Mouse (Mus musculus): Measurements from ENCODE around the gene Nav2. TPM values are rescaled to one million over a fixed set of nuclear protein-coding genes. Genes with fewer than 3 reads are reported as not detected.

Gene Nav2
- polyA plus RNA-seq, 1 experiment from 2014 or later: 36.1 TPM

DNA sequence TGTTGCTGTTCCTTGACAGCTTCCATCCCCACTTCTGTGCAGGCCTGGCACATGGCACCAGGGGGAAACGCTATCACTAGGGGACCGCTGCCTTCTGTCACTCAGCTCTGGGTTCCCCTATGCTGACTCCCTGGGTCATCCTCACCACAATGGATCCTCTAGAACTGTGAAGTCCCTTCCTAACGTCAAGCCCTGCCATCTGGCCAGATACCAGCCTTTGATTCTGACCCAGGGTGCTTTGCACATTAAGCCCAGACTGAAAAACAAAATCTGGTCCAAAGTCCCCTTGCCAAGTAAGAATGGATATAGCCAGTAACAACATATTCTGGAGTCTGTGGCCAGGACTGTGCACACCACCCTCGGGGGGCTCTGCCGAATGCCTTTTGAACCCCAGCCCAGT is 178.6 kb downstream of the Nav2 start:
- Histone ChIP-seq H3K27ac (ENCODE audit: low read depth, low read length) (no peak overlapping the region), H3K36me3 (ENCODE audit: control insufficient read depth, insufficient read depth, low read length) (no peaks in the 10 kb centered on the region), H3K9ac (ENCODE audit: low read depth, low read length) (no peak overlapping the region; the same call in 1 of the 2 replicates), H3K4me3 (ENCODE audit: low read depth, low read length) (no peak overlapping the region), H3K4me2 (replicated peaks; ENCODE audit: low read depth, low read length) (no peak overlapping the region), H3K4me1 (replicated peaks; ENCODE audit: control insufficient read depth, insufficient read depth, low read length) (peaks cover 16% of the 10 kb centered on the region), H3K9me3 (ENCODE audit: control insufficient read depth, low read length) (no peaks in the 10 kb centered on the region), H3K27me3 (ENCODE audit: control insufficient read depth, insufficient read depth, low read length) (no peaks in the 10 kb centered on the region)
- DNase-seq (ENCODE audit: low spot score) (no peak), ATAC-seq (ENCODE audit: low FRiP score) (no peak)
- WGBS: 79% methylated on average over 5 of the region's 5 CpGs

DNA sequence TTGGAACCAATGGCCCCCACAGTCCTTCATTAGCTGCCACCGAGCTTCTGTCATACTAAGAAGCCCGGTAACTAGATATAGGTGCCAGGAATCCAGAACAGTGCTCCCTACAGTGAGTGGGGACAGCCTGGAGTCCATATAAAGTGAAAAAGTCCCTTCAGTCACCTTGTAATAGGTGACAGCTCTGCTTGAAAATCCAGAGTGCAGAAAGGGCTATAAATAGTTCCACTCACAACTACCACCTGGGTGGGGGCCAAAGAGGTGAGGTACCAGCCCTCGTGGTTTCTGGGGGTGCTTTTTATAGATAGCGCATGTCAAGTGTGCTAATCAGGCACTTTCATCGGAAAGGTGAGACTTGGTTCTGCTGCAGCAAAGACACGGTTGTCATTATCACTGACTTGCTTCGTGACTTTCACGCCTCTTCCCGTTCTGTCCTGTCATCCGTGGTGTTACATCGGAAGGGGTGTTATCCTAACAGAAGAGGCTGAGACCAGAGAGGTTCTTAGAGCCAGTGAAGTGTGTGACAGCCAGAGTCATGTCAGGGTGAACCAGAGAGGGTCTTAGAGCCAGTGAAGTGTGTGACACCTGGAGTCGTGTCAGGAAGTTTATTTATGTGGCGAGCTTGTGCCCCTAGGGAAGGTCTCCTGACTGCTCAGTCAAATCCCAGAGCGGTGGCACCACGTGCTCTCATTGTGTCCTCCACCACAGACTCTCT is 179.8 kb downstream of the Nav2 start:
- Histone ChIP-seq H3K4me3 (ENCODE audit: low read depth, low read length) (no peak overlapping the region), H3K4me2 (replicated peaks; ENCODE audit: low read depth, low read length) (no peak overlapping the region), H3K27ac (ENCODE audit: low read depth, low read length) (no peak overlapping the region), H3K36me3 (ENCODE audit: control insufficient read depth, insufficient read depth, low read length) (no peaks in the 10 kb centered on the region), H3K4me1 (replicated peaks; ENCODE audit: control insufficient read depth, insufficient read depth, low read length) (peaks cover 12% of the 10 kb centered on the region), H3K9me3 (ENCODE audit: control insufficient read depth, low read length) (no peaks in the 10 kb centered on the region), H3K27me3 (ENCODE audit: control insufficient read depth, insufficient read depth, low read length) (no peaks in the 10 kb centered on the region), H3K9ac (ENCODE audit: low read depth, low read length) (no peak overlapping the region)
- DNase-seq (ENCODE audit: low spot score) (no peak), ATAC-seq (ENCODE audit: low FRiP score) (no peak)
- 76% methylated on average over 15 of the region's 15 CpGs for WGBS

DNA sequence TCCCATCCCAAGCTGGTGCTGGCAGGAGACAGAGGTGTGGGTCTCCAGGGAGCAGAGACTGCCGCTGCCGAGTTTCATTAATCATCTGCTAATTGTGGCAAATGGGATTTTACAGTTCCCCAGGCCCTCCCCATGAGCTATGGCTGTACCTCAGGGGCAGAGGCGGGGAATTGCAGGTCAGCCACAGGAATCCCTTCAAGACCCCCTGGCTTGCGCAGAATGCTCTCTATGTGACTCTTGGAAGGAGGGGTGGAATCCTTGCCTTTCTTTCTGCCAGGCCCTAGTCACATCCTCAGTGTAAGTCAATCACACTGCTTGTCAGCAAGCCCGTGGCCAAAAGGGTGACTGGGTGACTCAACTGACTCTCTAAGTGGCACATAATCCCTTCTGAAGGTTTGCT is 182.9 kb downstream of the Nav2 start:
- no peak overlapping the region for H3K27ac ChIP-seq (ENCODE audit: low read depth, low read length)
- no peak overlapping the region for H3K4me3 ChIP-seq (ENCODE audit: low read depth, low read length)
- no peak overlapping the region for H3K4me2 ChIP-seq (replicated peaks; ENCODE audit: low read depth, low read length)
- no peaks in the 10 kb centered on the region for H3K36me3 ChIP-seq (ENCODE audit: control insufficient read depth, insufficient read depth, low read length)
- WGBS: 45% methylated on average over 5 of the region's 5 CpGs
- no peaks in the 10 kb centered on the region for H3K27me3 ChIP-seq (ENCODE audit: control insufficient read depth, insufficient read depth, low read length)
- ATAC-seq (ENCODE audit: low FRiP score): no peak
- no peak for DNase-seq (ENCODE audit: low spot score)
- H3K4me1 ChIP-seq (replicated peaks; ENCODE audit: control insufficient read depth, insufficient read depth, low read length): peaks cover 4% of the 10 kb centered on the region; the same call in 1 of the 2 replicates
- no peaks in the 10 kb centered on the region for H3K9me3 ChIP-seq (ENCODE audit: control insufficient read depth, low read length)
- no peak overlapping the region for H3K9ac ChIP-seq (ENCODE audit: low read depth, low read length)

- Histone ChIP-seq H3K4me3 (ENCODE audit: low read depth, low read length) (no peak overlapping the region), H3K9me3 (ENCODE audit: control insufficient read depth, low read length) (no peaks in the 10 kb centered on the region), H3K27ac (ENCODE audit: low read depth, low read length) (peak overlapping the region; percentile 39; the same call in 1 of the 2 replicates), H3K4me1 (replicated peaks; ENCODE audit: control insufficient read depth, insufficient read depth, low read length) (peaks cover 4% of the 10 kb centered on the region; the same call in 1 of the 2 replicates), H3K36me3 (ENCODE audit: control insufficient read depth, insufficient read depth, low read length) (no peaks in the 10 kb centered on the region), H3K27me3 (ENCODE audit: control insufficient read depth, insufficient read depth, low read length) (no peaks in the 10 kb centered on the region), H3K4me2 (replicated peaks; ENCODE audit: low read depth, low read length) (no peak overlapping the region), H3K9ac (ENCODE audit: low read depth, low read length) (no peak overlapping the region)
- WGBS: 59% methylated on average over 5 of the region's 5 CpGs
- ATAC-seq (ENCODE audit: low FRiP score): no peak
- DNase-seq (ENCODE audit: low spot score): no peak
Observed at GRCm38 (mm10) chr7:49091921-49092320, 183.4 kb downstream of the Nav2 start.

DNA sequence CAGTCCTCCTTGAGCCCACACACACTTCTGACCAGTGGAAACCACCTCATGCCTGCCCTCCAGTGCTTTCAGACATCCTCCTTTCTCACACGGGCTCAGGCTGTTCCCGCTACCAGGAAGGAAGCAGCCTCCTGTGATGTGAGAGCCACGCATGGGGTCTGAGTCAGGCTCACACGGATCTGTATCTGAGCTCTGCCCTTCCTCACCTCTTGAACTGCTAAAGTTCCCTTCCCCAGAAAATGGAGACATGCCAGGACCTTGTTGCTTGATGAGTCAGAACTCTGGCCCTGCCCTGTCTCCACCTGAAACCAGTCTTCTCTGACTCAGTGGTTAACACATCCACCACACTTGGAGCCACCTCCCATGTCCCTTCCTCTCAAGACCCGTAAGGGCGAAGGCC is 185.1 kb downstream of the Nav2 start:
- Histone ChIP-seq H3K27ac (ENCODE audit: low read depth, low read length) (no peak overlapping the region), H3K27me3 (ENCODE audit: control insufficient read depth, insufficient read depth, low read length) (no peaks in the 10 kb centered on the region), H3K36me3 (ENCODE audit: control insufficient read depth, insufficient read depth, low read length) (no peaks in the 10 kb centered on the region), H3K4me1 (replicated peaks; ENCODE audit: control insufficient read depth, insufficient read depth, low read length) (peaks cover 4% of the 10 kb centered on the region), H3K4me2 (replicated peaks; ENCODE audit: low read depth, low read length) (no peak overlapping the region), H3K9ac (ENCODE audit: low read depth, low read length) (no peak overlapping the region), H3K9me3 (ENCODE audit: control insufficient read depth, low read length) (no peaks in the 10 kb centered on the region), H3K4me3 (ENCODE audit: low read depth, low read length) (no peak overlapping the region)
- ATAC-seq (ENCODE audit: low FRiP score) (no peak), DNase-seq (ENCODE audit: low spot score) (no peak)
- WGBS: 85% methylated on average over 6 of the region's 6 CpGs

- H3K4me3 ChIP-seq (ENCODE audit: low read depth, low read length): no peak overlapping the region
- ATAC-seq (ENCODE audit: low FRiP score): no peak
- peaks cover 4% of the 10 kb centered on the region for H3K4me1 ChIP-seq (replicated peaks; ENCODE audit: control insufficient read depth, insufficient read depth, low read length)
- no peak overlapping the region for H3K4me2 ChIP-seq (replicated peaks; ENCODE audit: low read depth, low read length)
- no peak for DNase-seq (ENCODE audit: low spot score)
- no peaks in the 10 kb centered on the region for H3K9me3 ChIP-seq (ENCODE audit: control insufficient read depth, low read length)
- WGBS: 93% methylated on average over 3 of the region's 3 CpGs
- H3K27me3 ChIP-seq (ENCODE audit: control insufficient read depth, insufficient read depth, low read length): no peaks in the 10 kb centered on the region
- H3K36me3 ChIP-seq (ENCODE audit: control insufficient read depth, insufficient read depth, low read length): no peaks in the 10 kb centered on the region
- no peak overlapping the region for H3K9ac ChIP-seq (ENCODE audit: low read depth, low read length)
- no peak overlapping the region for H3K27ac ChIP-seq (ENCODE audit: low read depth, low read length)
Observed at GRCm38 (mm10) chr7:49094531-49094930, 186.0 kb downstream of the Nav2 start.

- DNase-seq (ENCODE audit: low spot score): no peak
- H3K36me3 ChIP-seq (ENCODE audit: control insufficient read depth, insufficient read depth, low read length): no peaks in the 10 kb centered on the region
- no peak overlapping the region for H3K27ac ChIP-seq (ENCODE audit: low read depth, low read length)
- H3K9ac ChIP-seq (ENCODE audit: low read depth, low read length): no peak overlapping the region
- no peak overlapping the region for H3K4me2 ChIP-seq (replicated peaks; ENCODE audit: low read depth, low read length)
- ATAC-seq (ENCODE audit: low FRiP score): no peak
- peaks cover 2% of the 10 kb centered on the region; the same call in 1 of the 2 replicates for H3K4me1 ChIP-seq (replicated peaks; ENCODE audit: control insufficient read depth, insufficient read depth, low read length)
- no peaks in the 10 kb centered on the region for H3K9me3 ChIP-seq (ENCODE audit: control insufficient read depth, low read length)
- H3K27me3 ChIP-seq (ENCODE audit: control insufficient read depth, insufficient read depth, low read length): no peaks in the 10 kb centered on the region
- H3K4me3 ChIP-seq (ENCODE audit: low read depth, low read length): no peak overlapping the region
- 81% methylated on average over 1 of the region's 1 CpGs for WGBS
Observed at GRCm38 (mm10) chr7:49101291-49101690, 192.8 kb downstream of the Nav2 start.

- H3K4me1 ChIP-seq (replicated peaks; ENCODE audit: control insufficient read depth, insufficient read depth, low read length): peaks cover 4% of the 10 kb centered on the region; the same call in 1 of the 2 replicates
- ATAC-seq (ENCODE audit: low FRiP score) (no peak), DNase-seq (ENCODE audit: low spot score) (no peak)
- H3K4me3 ChIP-seq (ENCODE audit: low read depth, low read length): no peak overlapping the region
- no peak overlapping the region for H3K4me2 ChIP-seq (replicated peaks; ENCODE audit: low read depth, low read length)
- no peak overlapping the region; the same call in 1 of the 2 replicates for H3K27ac ChIP-seq (ENCODE audit: low read depth, low read length)
- no peaks in the 10 kb centered on the region for H3K9me3 ChIP-seq (ENCODE audit: control insufficient read depth, low read length)
- no peaks in the 10 kb centered on the region for H3K36me3 ChIP-seq (ENCODE audit: control insufficient read depth, insufficient read depth, low read length)
- 67% methylated on average over 3 of the region's 3 CpGs for WGBS
- H3K9ac ChIP-seq (ENCODE audit: low read depth, low read length): no peak overlapping the region
- H3K27me3 ChIP-seq (ENCODE audit: control insufficient read depth, insufficient read depth, low read length): no peaks in the 10 kb centered on the region
Observed at GRCm38 (mm10) chr7:49102223-49102622, 193.7 kb downstream of the Nav2 start.

DNA sequence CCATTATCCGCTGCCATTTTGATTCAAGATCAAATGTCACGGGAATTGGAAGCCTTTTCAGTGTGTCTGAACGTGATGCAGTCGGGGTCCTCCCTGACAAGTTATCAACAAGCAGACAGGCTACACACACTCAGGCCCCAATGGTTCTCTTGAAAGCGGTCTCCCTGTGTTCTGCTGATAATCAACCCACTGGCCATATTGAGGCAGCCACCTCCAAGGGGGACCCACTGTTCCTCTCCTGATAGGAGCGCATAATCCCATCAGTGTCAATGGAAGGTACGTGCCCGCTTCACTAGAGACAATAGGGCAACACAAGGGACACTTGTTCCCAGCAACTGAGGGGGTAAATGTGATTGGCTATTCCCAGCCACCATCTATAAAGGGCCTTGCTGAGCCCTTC is 195.9 kb downstream of the Nav2 start:
- DNase-seq (ENCODE audit: low spot score): peak; percentile 68
- Histone ChIP-seq H3K4me2 (replicated peaks; ENCODE audit: low read depth, low read length) (no peak overlapping the region), H3K27me3 (ENCODE audit: control insufficient read depth, insufficient read depth, low read length) (no peaks in the 10 kb centered on the region), H3K4me3 (ENCODE audit: low read depth, low read length) (no peak overlapping the region), H3K9me3 (ENCODE audit: control insufficient read depth, low read length) (no peaks in the 10 kb centered on the region), H3K9ac (ENCODE audit: low read depth, low read length) (no peak overlapping the region), H3K36me3 (ENCODE audit: control insufficient read depth, insufficient read depth, low read length) (no peaks in the 10 kb centered on the region), H3K4me1 (replicated peaks; ENCODE audit: control insufficient read depth, insufficient read depth, low read length) (peaks cover 6% of the 10 kb centered on the region; the same call in 1 of the 2 replicates), H3K27ac (ENCODE audit: low read depth, low read length) (peak overlapping the region; percentile 48)
- 14% methylated on average over 8 of the region's 8 CpGs for WGBS
- peak; percentile 86 for ATAC-seq (ENCODE audit: low FRiP score)

Measured in hindbrain, embryonic 11.5 days (tissue).